13 mouse cellular contexts compared by ENCODE assay signal in the genomic region with DNA sequence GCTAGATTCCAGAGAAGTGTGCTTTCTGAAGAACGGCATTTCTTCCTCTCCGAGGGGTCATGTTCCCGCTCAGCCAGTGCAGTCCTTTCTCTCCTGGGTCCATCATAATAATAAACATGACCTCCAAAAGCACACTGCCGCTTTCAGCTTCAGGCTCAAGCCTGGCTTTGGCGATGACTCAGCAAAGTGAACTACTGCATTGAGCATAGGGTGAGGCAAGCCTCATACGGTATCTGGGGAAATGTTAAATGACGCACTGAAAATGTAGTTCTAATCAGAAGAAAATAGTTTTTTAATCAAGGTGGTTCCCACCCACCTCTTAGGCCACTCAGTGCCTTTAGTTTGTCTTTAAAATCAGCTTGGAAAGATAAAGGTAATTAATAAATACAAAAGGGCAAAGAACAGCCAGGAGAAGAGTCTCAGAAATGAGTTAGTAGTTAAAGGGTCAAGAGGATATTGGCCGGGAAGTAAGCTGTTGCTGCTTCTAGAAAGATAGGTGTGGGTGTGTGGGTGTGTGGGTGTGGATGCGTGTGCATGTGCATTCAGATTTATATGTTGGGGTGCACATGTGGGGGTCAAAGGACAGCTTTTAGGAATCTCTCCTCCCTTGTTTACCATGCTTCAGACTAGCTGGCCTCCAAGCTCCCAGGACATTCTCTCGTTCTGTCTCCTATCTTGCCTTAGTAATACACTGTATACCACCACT. TPM values are rescaled to one million over a fixed set of nuclear protein-coding genes. Genes with fewer than 3 reads are reported as not detected.
DNase-seq lines count a peak whose midpoint lies in the region; ATAC-seq and TF ChIP-seq lines count a peak whose summit lies in the region.
"Had no signal": no experiment of that assay in that cellular context is flagged by ENCODE, and none has a peak within 500 bp of the region (broad histone marks: within the 10 kb centered on the region; RNA-seq: fewer than 3 reads in every experiment).

No protein-coding gene starts in this region.

- H3K27ac ChIP-seq in heart, embryonic 11.5 days (ENCODE audit: low read depth, low read length) = peak overlapping the region; percentile 36; the same call in 1 of the 2 replicates
- peak overlapping the region; percentile 12 for H3K27ac ChIP-seq in bone marrow macrophage, adult 2 months (ENCODE audit: insufficient read depth, low read depth, low read length)
- no peak overlapping the region for H3K27ac ChIP-seq in intestine, postnatal 0 days (ENCODE audit: low read depth, low read length)
- H3K27ac ChIP-seq in stomach, embryonic 14.5 days (ENCODE audit: low read length) = no peak overlapping the region
- H3K27ac ChIP-seq in lung, postnatal 0 days (ENCODE audit: low read length) = no peak overlapping the region
- H3K27ac ChIP-seq: heart, embryonic 15.5 days; neural tube, embryonic 12.5 days had no signal

- TF ChIP-seq CTCF in bone marrow macrophage, adult 2 months (IDR thresholded peaks at IDR 0.05; ENCODE audit: low read depth, low read length) = no peak
- TF ChIP-seq CTCF in intestine, postnatal 0 days (IDR thresholded peaks at IDR 0.05; ENCODE audit: low read depth) = no peak
- TF ChIP-seq CTCF in lung, postnatal 0 days (IDR thresholded peaks at IDR 0.05) = no peak

- ATAC-seq in heart, embryonic 11.5 days (replicated peaks; ENCODE audit: insufficient number of reproducible peaks, low FRiP score, low TSS enrichment) = peak; percentile 50; the same call in 1 of the 2 replicates
- peak; percentile 44 for ATAC-seq in intestine, postnatal 0 days
- peak; percentile 29; the same call in 1 of the 2 replicates for ATAC-seq in stomach, embryonic 14.5 days (ENCODE audit: insufficient number of reproducible peaks, insufficient read depth, low FRiP score, low read depth)
- no peak for ATAC-seq in lung, postnatal 0 days
- ATAC-seq: CD4-positive, CD25-positive, alpha-beta regulatory T cell, adult 4 months had no signal

- H3K4me3 ChIP-seq in heart, embryonic 11.5 days (ENCODE audit: low read depth, low read length) = no peak overlapping the region
- no peak overlapping the region for H3K4me3 ChIP-seq in bone marrow macrophage, adult 2 months (ENCODE audit: insufficient read depth, low read length)
- H3K4me3 ChIP-seq in intestine, postnatal 0 days (ENCODE audit: low read depth, low read length) = no peak overlapping the region
- no peak overlapping the region for H3K4me3 ChIP-seq in stomach, embryonic 14.5 days (ENCODE audit: low read depth, low read length)
- H3K4me3 ChIP-seq in lung, postnatal 0 days (ENCODE audit: low read depth, low read length) = no peak overlapping the region
- H3K4me3 ChIP-seq: heart, embryonic 15.5 days; neural tube, embryonic 12.5 days had no signal

- TF ChIP-seq POLR2A in bone marrow macrophage, adult 2 months (IDR thresholded peaks at IDR 0.05; ENCODE audit: borderline replicate concordance, low read depth, low read length) = no peak

- DNase-seq in heart, postnatal 25 days (ENCODE audit: low spot score) = no peak
- no peak for DNase-seq in gastrocnemius, adult 18-20 months (ENCODE audit: low spot score)
- DNase-seq in lung, postnatal 0 days (ENCODE audit: low spot score) = no peak
- no peak for DNase-seq in yolk sac, embryonic 10.5 days (ENCODE audit: low spot score)
- DNase-seq: kidney, postnatal 14 days; lung, adult 18-20 months had no signal

- H3K4me1 ChIP-seq in heart, embryonic 11.5 days (ENCODE audit: control insufficient read depth, insufficient read depth, low read length) = peaks cover 9% of the 10 kb centered on the region; the same call in 1 of the 2 replicates
- H3K4me1 ChIP-seq in bone marrow macrophage, adult 2 months (ENCODE audit: control insufficient read depth, insufficient read depth, low read length) = peaks cover 42% of the 10 kb centered on the region
- no peaks in the 10 kb centered on the region for H3K4me1 ChIP-seq in intestine, postnatal 0 days (replicated peaks; ENCODE audit: control insufficient read depth, insufficient read depth, low read length)
- no peaks in the 10 kb centered on the region for H3K4me1 ChIP-seq in stomach, embryonic 14.5 days (ENCODE audit: control insufficient read depth, insufficient read depth, low read length)
- no peaks in the 10 kb centered on the region; the same call in 1 of the 2 replicates for H3K4me1 ChIP-seq in lung, postnatal 0 days (ENCODE audit: insufficient read depth, low read depth, low read length)

- no peaks in the 10 kb centered on the region for H3K36me3 ChIP-seq in heart, embryonic 11.5 days (ENCODE audit: control insufficient read depth, insufficient read depth, low read length)
- H3K36me3 ChIP-seq in intestine, postnatal 0 days (ENCODE audit: control insufficient read depth, insufficient read depth) = no peaks in the 10 kb centered on the region; the same call in 1 of the 2 replicates
- H3K36me3 ChIP-seq in stomach, embryonic 14.5 days (ENCODE audit: control insufficient read depth, insufficient read depth, low read length) = no peaks in the 10 kb centered on the region
- no peaks in the 10 kb centered on the region for H3K36me3 ChIP-seq in lung, postnatal 0 days (ENCODE audit: insufficient read depth, low read length)
- H3K36me3 ChIP-seq: heart, embryonic 15.5 days; neural tube, embryonic 12.5 days had no signal

- no peak overlapping the region for H3K4me2 ChIP-seq in heart, embryonic 11.5 days
- H3K4me2 ChIP-seq in intestine, postnatal 0 days (replicated peaks; ENCODE audit: low read depth) = no peak overlapping the region
- H3K4me2 ChIP-seq in stomach, embryonic 14.5 days (replicated peaks; ENCODE audit: low read depth, low read length) = no peak overlapping the region
- H3K4me2 ChIP-seq in lung, postnatal 0 days (replicated peaks; ENCODE audit: low read depth, low read length) = no peak overlapping the region
- H3K4me2 ChIP-seq: heart, embryonic 15.5 days; neural tube, embryonic 12.5 days had no signal

- no peak overlapping the region for H3K9ac ChIP-seq in heart, embryonic 11.5 days (ENCODE audit: low read depth, low read length)
- no peak overlapping the region for H3K9ac ChIP-seq in intestine, postnatal 0 days (ENCODE audit: low read depth, low read length)
- H3K9ac ChIP-seq in stomach, embryonic 14.5 days (replicated peaks; ENCODE audit: low read depth, low read length) = no peak overlapping the region
- H3K9ac ChIP-seq in lung, postnatal 0 days (replicated peaks; ENCODE audit: low read depth) = no peak overlapping the region
- H3K9ac ChIP-seq: heart, embryonic 15.5 days; neural tube, embryonic 12.5 days had no signal

- intact Hi-C loops in heart, postnatal 25 days (cut with DNase I) = no loop called here

- H3K27me3 ChIP-seq in heart, embryonic 11.5 days (ENCODE audit: control insufficient read depth, insufficient read depth, low read length) = no peaks in the 10 kb centered on the region
- H3K27me3 ChIP-seq in intestine, postnatal 0 days (replicated peaks; ENCODE audit: control insufficient read depth, insufficient read depth, low read length) = no peaks in the 10 kb centered on the region
- H3K27me3 ChIP-seq in stomach, embryonic 14.5 days (ENCODE audit: control insufficient read depth, insufficient read depth, low read length) = no peaks in the 10 kb centered on the region
- no peaks in the 10 kb centered on the region for H3K27me3 ChIP-seq in lung, postnatal 0 days (replicated peaks; ENCODE audit: insufficient read depth, low read length)
- H3K27me3 ChIP-seq: heart, embryonic 15.5 days had no signal

- no peak for TF ChIP-seq EP300 in lung, postnatal 0 days (IDR thresholded peaks at IDR 0.05)

- 59% methylated on average over 10 of the region's 10 CpGs for WGBS in heart, embryonic 11.5 days (ENCODE audit: insufficient replicate concordance)
- WGBS in intestine, postnatal 0 days = 35% methylated on average over 10 of the region's 10 CpGs
- WGBS in stomach, embryonic 14.5 days = 42% methylated on average over 10 of the region's 10 CpGs
- WGBS in lung, postnatal 0 days = 52% methylated on average over 10 of the region's 10 CpGs

- no peaks in the 10 kb centered on the region for H3K9me3 ChIP-seq in heart, embryonic 11.5 days (replicated peaks; ENCODE audit: control insufficient read depth, low read length)
- H3K9me3 ChIP-seq in intestine, postnatal 0 days (ENCODE audit: control insufficient read depth) = no peaks in the 10 kb centered on the region
- H3K9me3 ChIP-seq in stomach, embryonic 14.5 days (ENCODE audit: control insufficient read depth, low read depth, low read length) = no peaks in the 10 kb centered on the region
- no peaks in the 10 kb centered on the region for H3K9me3 ChIP-seq in lung, postnatal 0 days (ENCODE audit: low read length)
- H3K9me3 ChIP-seq: heart, embryonic 15.5 days had no signal

RNA-seq across cellular contexts. Expression of a gene that starts 5.2 kb away (rescaled TPM):
- polyA plus RNA-seq in heart, embryonic 11.5 days (2014; fragmentation: Nextera tagmentation; extraction: Ambion mirVana) = 14.5 and 17.0 TPM in 2 replicates
- total RNA-seq in heart, postnatal 25 days (2021) = 1 to 10 TPM; 8.6 to 9.1 TPM
- 54.7 and 55.4 TPM in 2 replicates for polyA plus RNA-seq in bone marrow macrophage, adult 2 months (2012; ENCODE audit: insufficient read depth, insufficient read length, missing spikeins)
- 47.5 and 49.0 TPM in 2 replicates for polyA plus RNA-seq in intestine, postnatal 0 days (2015; fragmentation: Nextera tagmentation; extraction: Ambion mirVana)
- 9.8 and 11.3 TPM in 2 replicates for polyA plus RNA-seq in stomach, embryonic 14.5 days (2014; fragmentation: Nextera tagmentation; extraction: Ambion mirVana)
- total RNA-seq in gastrocnemius, adult 18-20 months (2021) = 1 to 10 TPM; 6.8 to 8.7 TPM
- polyA plus RNA-seq in lung, postnatal 0 days (2015; fragmentation: Nextera tagmentation; extraction: Ambion mirVana) = 14.9 and 17.7 TPM in 2 replicates

RNA-seq across cellular contexts. Expression of a gene that starts 14.0 kb away (rescaled TPM):
- polyA plus RNA-seq in heart, embryonic 11.5 days (2014; fragmentation: Nextera tagmentation; extraction: Ambion mirVana) = 51.6 and 51.9 TPM in 2 replicates
- total RNA-seq in heart, postnatal 25 days (2021) = 10 to 100 TPM in 1 of 2 experiments, 1 to 10 TPM in 1; 9.8 to 12.1 TPM
- polyA plus RNA-seq in bone marrow macrophage, adult 2 months (2012; ENCODE audit: insufficient read depth, insufficient read length, missing spikeins) = 9.2 and 12.0 TPM in 2 replicates
- 15.7 and 16.9 TPM in 2 replicates for polyA plus RNA-seq in intestine, postnatal 0 days (2015; fragmentation: Nextera tagmentation; extraction: Ambion mirVana)
- polyA plus RNA-seq in stomach, embryonic 14.5 days (2014; fragmentation: Nextera tagmentation; extraction: Ambion mirVana) = 51.5 and 59.1 TPM in 2 replicates
- total RNA-seq in gastrocnemius, adult 18-20 months (2021) = 10 to 100 TPM; 11.2 to 13.2 TPM
- polyA plus RNA-seq in lung, postnatal 0 days (2015; fragmentation: Nextera tagmentation; extraction: Ambion mirVana) = 15.9 and 17.1 TPM in 2 replicates

Comparison
In these comparisons a context has a peak if more than half of its experiments do, and no peak if none do; other contexts are left out.
1. H3K27ac ChIP-seq: peak in heart, embryonic 11.5 days (single experiment) and bone marrow macrophage, adult 2 months (single experiment); none in intestine, postnatal 0 days (single experiment), stomach, embryonic 14.5 days (single experiment) and lung, postnatal 0 days (single experiment).